Mouse (Mus musculus): ENCODE results near the gene Adamtsl1. TPM values are rescaled to one million over a fixed set of nuclear protein-coding genes. Genes with fewer than 3 reads are reported as not detected.

The Adamtsl1 gene
- total RNA-seq, 2 experiments from 2014 or later, result 9.6 to 11.7 TPM

- no peak overlapping the region for H3K27ac ChIP-seq
- TF ChIP-seq CTCF (conservative IDR thresholded peaks at IDR 0.05), result no peak
- H3K4me3 ChIP-seq, result no peak overlapping the region
- DNase-seq (ENCODE audit: low spot score in 2 of 2), result no peak
Observed at GRCm38 (mm10) chr4:86312366-86312765, 798.4 kb downstream of the Adamtsl1 start.

GRCm38 (mm10) chr4:86314442-86314841, 800.5 kb downstream of the Adamtsl1 start:
- Histone ChIP-seq H3K27ac (no peak overlapping the region), H3K4me3 (no peak overlapping the region)
- no peak for DNase-seq (ENCODE audit: low spot score in 2 of 2)
- no peak for TF ChIP-seq CTCF (conservative IDR thresholded peaks at IDR 0.05)

GRCm38 (mm10) chr4:86315122-86315521, 801.1 kb downstream of the Adamtsl1 start:
- TF ChIP-seq CTCF (conservative IDR thresholded peaks at IDR 0.05), result no peak

GRCm38 (mm10) chr4:86317916-86318542, 804.1 kb downstream of the Adamtsl1 start:
- Histone ChIP-seq H3K27ac (no peak overlapping the region), H3K4me3 (no peak overlapping the region)
- no peak for TF ChIP-seq CTCF (conservative IDR thresholded peaks at IDR 0.05)
- DNase-seq (ENCODE audit: low spot score in 2 of 2), result no peak

More at GRCm38 (mm10) chr4:86315122-86315521, 801.1 kb downstream of the Adamtsl1 start:
- Histone ChIP-seq H3K27ac (no peak overlapping the region), H3K4me3 (no peak overlapping the region)
- no peak for DNase-seq (ENCODE audit: low spot score in 2 of 2)

- no peak for TF ChIP-seq CTCF (conservative IDR thresholded peaks at IDR 0.05)
- Histone ChIP-seq H3K27ac (no peak overlapping the region), H3K4me3 (no peak overlapping the region)
- DNase-seq (ENCODE audit: low spot score in 2 of 2), result no peak
Observed at GRCm38 (mm10) chr4:86325411-86325810, 811.4 kb downstream of the Adamtsl1 start.

GRCm38 (mm10) chr4:86326003-86326402, 812.0 kb downstream of the Adamtsl1 start:
- H3K27ac ChIP-seq, result no peak overlapping the region
- no peak for TF ChIP-seq CTCF (conservative IDR thresholded peaks at IDR 0.05)
- no peak for DNase-seq (ENCODE audit: low spot score in 2 of 2)
- no peak overlapping the region for H3K4me3 ChIP-seq

GRCm38 (mm10) chr4:86326638-86327037, 812.7 kb downstream of the Adamtsl1 start:
- Histone ChIP-seq H3K4me3 (no peak overlapping the region), H3K27ac (no peak overlapping the region)
- TF ChIP-seq CTCF (conservative IDR thresholded peaks at IDR 0.05), result no peak
- no peak for DNase-seq (ENCODE audit: low spot score in 2 of 2)

GRCm38 (mm10) chr4:86329481-86329880, 815.5 kb downstream of the Adamtsl1 start:
- DNase-seq (ENCODE audit: low spot score in 2 of 2), result no peak
- no peak for TF ChIP-seq CTCF (conservative IDR thresholded peaks at IDR 0.05)
- Histone ChIP-seq H3K4me3 (no peak overlapping the region), H3K27ac (no peak overlapping the region)

GRCm38 (mm10) chr4:86335861-86336415, 822.0 kb downstream of the Adamtsl1 start:
- H3K4me3 ChIP-seq, result no peak overlapping the region
- no peak overlapping the region for H3K27ac ChIP-seq
- no peak for DNase-seq (ENCODE audit: low spot score in 2 of 2)
- TF ChIP-seq CTCF (conservative IDR thresholded peaks at IDR 0.05), result no peak

- no peak overlapping the region for H3K4me3 ChIP-seq
- no peak for DNase-seq (ENCODE audit: low spot score in 2 of 2)
- H3K27ac ChIP-seq, result no peak overlapping the region
- no peak for TF ChIP-seq CTCF (conservative IDR thresholded peaks at IDR 0.05)
Observed at GRCm38 (mm10) chr4:86337216-86337765, 823.3 kb downstream of the Adamtsl1 start.

- Histone ChIP-seq H3K27ac (no peak overlapping the region), H3K4me3 (no peak overlapping the region)
- DNase-seq (ENCODE audit: low spot score in 2 of 2), result no peak
- no peak for TF ChIP-seq CTCF (conservative IDR thresholded peaks at IDR 0.05)
Observed at GRCm38 (mm10) chr4:86349341-86349740, 835.4 kb downstream of the Adamtsl1 start.

- no peak overlapping the region for H3K4me3 ChIP-seq
- no peak for DNase-seq (ENCODE audit: low spot score in 2 of 2)
- TF ChIP-seq CTCF (conservative IDR thresholded peaks at IDR 0.05), result no peak
- H3K27ac ChIP-seq, result no peak overlapping the region
Observed at GRCm38 (mm10) chr4:86352121-86352520, 838.1 kb downstream of the Adamtsl1 start.

GRCm38 (mm10) chr4:86353550-86353949, 839.6 kb downstream of the Adamtsl1 start:
- no peak for DNase-seq (ENCODE audit: low spot score in 2 of 2)
- H3K27ac ChIP-seq, result no peak overlapping the region
- no peak overlapping the region for H3K4me3 ChIP-seq
- no peak for TF ChIP-seq CTCF (conservative IDR thresholded peaks at IDR 0.05)

GRCm38 (mm10) chr4:86359398-86359797, 845.4 kb downstream of the Adamtsl1 start:
- no peak overlapping the region for H3K4me3 ChIP-seq
- H3K27ac ChIP-seq, result no peak overlapping the region
- no peak for DNase-seq (ENCODE audit: low spot score in 2 of 2)
- TF ChIP-seq CTCF (conservative IDR thresholded peaks at IDR 0.05), result no peak

All from layer of hippocampus, adult 2 months (tissue).